Mouse (Mus musculus) forebrain, embryonic 14.5 days (tissue): Measurements from ENCODE around the gene Tmx1. TPM values are rescaled to one million over a fixed set of nuclear protein-coding genes. Genes with fewer than 3 reads are reported as not detected.

Source experiments
- ATAC-seq: fragments of 200-750 bp; cut with Nextera tagmentation; 2 replicates; pipeline ENCODE4 v1.8.0; 2017; ENCODE audit warnings: mild to moderate bottlenecking, moderate library complexity
- DNase-seq: peaks from one replicate; pipeline ENCODE4 v3.0.0-alpha.2; 2015; ENCODE audit warnings: low spot score
- H3K27ac ChIP-seq: fragments of 300-500 bp; sonication (generic); 2 replicates; pipeline ENCODE4 v1.5.1; 2014; ENCODE audit warnings: low read depth, mild to moderate bottlenecking, control low read depth, low read length, moderate library complexity
- H3K27me3 ChIP-seq: fragments of 300-500 bp; sonication (generic); replicated peaks from 2 replicates; pipeline ENCODE4 v1.6.1; 2014; ENCODE audit warnings: low read length, control low read depth, mixed read lengths; ENCODE audit not compliant: control insufficient read depth, insufficient read depth
- H3K36me3 ChIP-seq: fragments of 300-500 bp; sonication (generic); 2 replicates; pipeline ENCODE4 v1.6.1; 2014; ENCODE audit warnings: low read length, control low read depth; ENCODE audit not compliant: control insufficient read depth, insufficient read depth
- H3K4me1 ChIP-seq: fragments of 300-500 bp; sonication (generic); 2 replicates; pipeline ENCODE4 v1.6.1; 2014; ENCODE audit warnings: antibody characterized with exemption, low read length, control low read depth; ENCODE audit not compliant: control insufficient read depth, insufficient read depth
- H3K4me2 ChIP-seq: fragments of 300-500 bp; sonication (generic); 2 replicates; pipeline ENCODE4 v1.6.1; 2014; ENCODE audit warnings: mild to moderate bottlenecking, control low read depth, low read length
- H3K4me3 ChIP-seq: fragments of 300-500 bp; sonication (generic); 2 replicates; pipeline ENCODE4 v1.5.1; 2014; ENCODE audit warnings: low read depth, low read length, control low read depth
- H3K9ac ChIP-seq: fragments of 300-500 bp; sonication (generic); 2 replicates; pipeline ENCODE4 v1.6.1; 2014; ENCODE audit warnings: mild to moderate bottlenecking, low read length, control low read depth, moderate library complexity
- H3K9me3 ChIP-seq: fragments of 300-500 bp; sonication (generic); replicated peaks from 2 replicates; pipeline ENCODE4 v1.6.1; 2016; ENCODE audit warnings: low read length, control low read depth, mixed read lengths; ENCODE audit not compliant: control insufficient read depth
- WGBS: fragments of 180-500 bp; shearing (Covaris S2); extraction: QIAGEN DNeasy Blood & Tissue Kit; methylation state at CpG from one replicate; pipeline ENCODE4 v1.1.7; 2014; 5-methylcytosine and 5-hydroxymethylcytosine counted together
- polyA plus RNA-seq: library from polyadenylated mRNA; unstranded; fragments of >200 nt; fragmentation: Nextera tagmentation; extraction: Ambion mirVana; gene quantifications from 2 replicates; pipeline ENCODE4 v1.2.1, GENCODE M21; 2014

Gene Tmx1
- polyA plus RNA-seq, 1 experiment from 2014 or later, result 87.5 TPM

- H3K9me3 ChIP-seq, result no peaks in the 10 kb centered on the region
- no peak overlapping the region for H3K27ac ChIP-seq
- no peaks in the 10 kb centered on the region for H3K36me3 ChIP-seq
- no peak overlapping the region for H3K9ac ChIP-seq
- H3K4me2 ChIP-seq, result no peak overlapping the region
- no peak overlapping the region for H3K4me3 ChIP-seq
- no peaks in the 10 kb centered on the region for H3K4me1 ChIP-seq
- no peaks in the 10 kb centered on the region for H3K27me3 ChIP-seq
- DNase-seq, result no peak
- WGBS, result 87% methylated on average over 3 of the region's 3 CpGs
- ATAC-seq, result no peak
Observed at GRCm38 (mm10) chr12:70475336-70475735, 22.4 kb downstream of the Tmx1 start.

GRCm38 (mm10) chr12:70476884-70477576, 24.1 kb downstream of the Tmx1 start:
- Histone ChIP-seq H3K4me1 (no peaks in the 10 kb centered on the region), H3K4me3 (no peak overlapping the region), H3K27me3 (no peaks in the 10 kb centered on the region), H3K36me3 (no peaks in the 10 kb centered on the region), H3K9ac (no peak overlapping the region), H3K4me2 (no peak overlapping the region), H3K9me3 (no peaks in the 10 kb centered on the region), H3K27ac (no peak overlapping the region)
- no peak for ATAC-seq
- no peak for DNase-seq
- 79% methylated on average over 16 of the region's 16 CpGs for WGBS

- H3K36me3 ChIP-seq, result no peaks in the 10 kb centered on the region
- WGBS, result 73% methylated on average over 16 of the region's 16 CpGs
- H3K27ac ChIP-seq, result no peak overlapping the region
- H3K9ac ChIP-seq, result no peak overlapping the region
- no peak overlapping the region for H3K4me3 ChIP-seq
- ATAC-seq (no peak), DNase-seq (peak; percentile 33)
- no peaks in the 10 kb centered on the region for H3K27me3 ChIP-seq
- no peaks in the 10 kb centered on the region for H3K9me3 ChIP-seq
- no peaks in the 10 kb centered on the region for H3K4me1 ChIP-seq
- no peak overlapping the region for H3K4me2 ChIP-seq
Observed at GRCm38 (mm10) chr12:70477593-70478287, 24.8 kb downstream of the Tmx1 start.

- WGBS, result 91% methylated on average over 7 of the region's 7 CpGs
- no peak overlapping the region for H3K4me3 ChIP-seq
- DNase-seq (no peak), ATAC-seq (no peak)
- H3K27me3 ChIP-seq, result no peaks in the 10 kb centered on the region
- H3K27ac ChIP-seq, result no peak overlapping the region
- H3K9me3 ChIP-seq, result no peaks in the 10 kb centered on the region
- no peak overlapping the region for H3K9ac ChIP-seq
- H3K36me3 ChIP-seq, result no peaks in the 10 kb centered on the region
- H3K4me1 ChIP-seq, result no peaks in the 10 kb centered on the region
- H3K4me2 ChIP-seq, result no peak overlapping the region
Observed at GRCm38 (mm10) chr12:70485956-70486355, 33.1 kb downstream of the Tmx1 start.

- DNase-seq (no peak), ATAC-seq (no peak)
- H3K9ac ChIP-seq, result no peak overlapping the region
- 81% methylated on average over 6 of the region's 6 CpGs for WGBS
- H3K27ac ChIP-seq, result no peak overlapping the region
- no peaks in the 10 kb centered on the region for H3K4me1 ChIP-seq
- H3K4me2 ChIP-seq, result no peak overlapping the region
- no peaks in the 10 kb centered on the region for H3K27me3 ChIP-seq
- H3K9me3 ChIP-seq, result no peaks in the 10 kb centered on the region
- no peaks in the 10 kb centered on the region for H3K36me3 ChIP-seq
- H3K4me3 ChIP-seq, result no peak overlapping the region
Observed at GRCm38 (mm10) chr12:70486716-70487480, 34.0 kb downstream of the Tmx1 start.

GRCm38 (mm10) chr12:70492441-70492840, 39.5 kb downstream of the Tmx1 start:
- no peak overlapping the region for H3K9ac ChIP-seq
- DNase-seq, result no peak
- H3K36me3 ChIP-seq, result no peaks in the 10 kb centered on the region
- H3K4me1 ChIP-seq, result no peaks in the 10 kb centered on the region
- 88% methylated on average over 10 of the region's 10 CpGs for WGBS
- no peaks in the 10 kb centered on the region for H3K9me3 ChIP-seq
- H3K27me3 ChIP-seq, result no peaks in the 10 kb centered on the region
- ATAC-seq, result no peak
- no peak overlapping the region for H3K4me2 ChIP-seq
- H3K4me3 ChIP-seq, result no peak overlapping the region
- H3K27ac ChIP-seq, result no peak overlapping the region

- DNase-seq, result peak; percentile 88
- no peaks in the 10 kb centered on the region for H3K36me3 ChIP-seq
- H3K4me2 ChIP-seq, result no peak overlapping the region
- H3K27me3 ChIP-seq, result no peaks in the 10 kb centered on the region
- no peak overlapping the region for H3K9ac ChIP-seq
- 58% methylated on average over 10 of the region's 10 CpGs for WGBS
- peak; percentile 68 for ATAC-seq
- H3K9me3 ChIP-seq, result no peaks in the 10 kb centered on the region
- no peaks in the 10 kb centered on the region for H3K4me1 ChIP-seq
- H3K27ac ChIP-seq, result no peak overlapping the region
- H3K4me3 ChIP-seq, result no peak overlapping the region
Observed at GRCm38 (mm10) chr12:70494494-70495281, 41.8 kb downstream of the Tmx1 start.

- peak; percentile 38; the same call in 1 of the 2 replicates for ATAC-seq
- WGBS, result 24% methylated on average over 4 of the region's 4 CpGs
- peak; percentile 70 for DNase-seq
Observed at GRCm38 (mm10) chr12:70495282-70495922, 42.5 kb downstream of the Tmx1 start.

More at GRCm38 (mm10) chr12:70495282-70495922, 42.5 kb downstream of the Tmx1 start:
- no peaks in the 10 kb centered on the region for H3K36me3 ChIP-seq
- no peaks in the 10 kb centered on the region for H3K4me1 ChIP-seq
- H3K4me3 ChIP-seq, result no peak overlapping the region
- H3K9ac ChIP-seq, result no peak overlapping the region
- H3K27me3 ChIP-seq, result no peaks in the 10 kb centered on the region
- H3K27ac ChIP-seq, result no peak overlapping the region
- H3K9me3 ChIP-seq, result no peaks in the 10 kb centered on the region
- no peak overlapping the region for H3K4me2 ChIP-seq
